Mouse (Mus musculus): ENCODE measurements at regions not wholly inside any gene's neighbourhood (a gene's known extent, or its start where the extent isn't known, plus 50 kb on each side); places are given as distances from the start of the nearest gene placed in this dataset.
"Not testable (repeated sequence)": the region's sequence is repeated elsewhere in the genome, so short reads cannot be mapped to it uniquely, and the experiment has no call there.

DNA sequence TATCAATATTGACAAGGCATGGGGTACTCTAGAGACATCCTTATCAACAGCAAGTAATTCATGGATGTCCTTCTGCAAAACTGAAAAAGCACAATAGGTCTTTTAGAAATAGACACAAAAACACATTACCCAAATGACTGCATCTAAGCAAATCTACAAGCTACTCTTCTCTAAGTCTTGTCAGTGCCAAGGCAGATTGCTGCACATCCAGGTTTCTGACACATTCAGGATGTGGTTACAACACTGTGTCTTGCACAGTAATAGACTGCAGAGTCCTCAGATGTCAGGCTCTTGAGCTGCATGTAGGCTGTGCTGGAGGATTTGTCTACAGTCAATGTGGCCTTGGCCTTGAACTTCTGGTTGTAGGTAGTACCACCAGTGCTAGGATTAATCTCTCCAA is 1110.7 kb upstream of the Zfp386 start:
- TF ChIP-seq POLR2A (IDR thresholded peaks at IDR 0.05; ENCODE audit: extremely low read depth, insufficient read depth, low read length); CTCF (IDR thresholded peaks at IDR 0.05; ENCODE audit: low read depth, low read length): not testable (repeated sequence)
